Mouse (Mus musculus) adipocyte (in vitro differentiated cells): ENCODE results near the gene Nudt22.
A peak's percentile ranks its signal among the peaks of the same experiment; 100 is the strongest.
"Not testable (repeated sequence)": the region's sequence is repeated elsewhere in the genome, so short reads cannot be mapped to it uniquely, and the experiment has no call there.

Experiments
- DNase-seq: peaks from one replicate; pipeline ENCODE4 v3.0.0-alpha.2; 2016; ENCODE audit warnings: low spot score

Nudt22 gene

GRCm38 (mm10) chr19:6995255-6995991 is 494 bp downstream of the Nudt22 start:
- DNase-seq = no peak

DNA sequence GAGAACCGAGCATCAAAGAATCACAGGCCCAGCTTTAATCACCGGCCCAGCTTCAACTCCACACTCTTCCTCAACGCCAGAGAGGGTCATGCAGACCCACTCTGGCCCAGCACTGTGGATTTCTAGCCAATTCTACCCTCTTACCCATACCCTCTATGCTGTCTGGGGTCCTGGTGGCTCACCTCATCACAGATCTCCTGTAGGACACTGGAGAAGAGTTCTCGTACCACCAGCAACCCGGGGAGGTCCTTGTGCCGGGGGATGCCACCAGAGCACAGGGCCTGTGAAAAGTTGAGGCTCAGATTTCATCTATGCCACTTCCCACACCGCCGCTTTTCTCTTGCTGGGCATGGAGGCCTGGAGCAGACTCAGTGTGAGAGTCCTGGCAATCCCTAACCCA is 1.4 kb downstream of the Nudt22 start:
- DNase-seq = no peak

- DNase-seq = no peak
These were observed 1.9 kb downstream of the Nudt22 start for GRCm38 (mm10) chr19:6994002-6994401.

GRCm38 (mm10) chr19:6993011-6993770 is 2.7 kb downstream of the Nudt22 start:
- no peak for DNase-seq

GRCm38 (mm10) chr19:6992011-6992858 is 3.7 kb downstream of the Nudt22 start, which contains the start of gene Dnajc4:
TSS of gene Dnajc4 (minus strand) at chr19:6992572.
- DNase-seq = peak; percentile 97

GRCm38 (mm10) chr19:6991166-6991565 is 4.8 kb downstream of the Nudt22 start:
- not testable (repeated sequence) for DNase-seq

DNA sequence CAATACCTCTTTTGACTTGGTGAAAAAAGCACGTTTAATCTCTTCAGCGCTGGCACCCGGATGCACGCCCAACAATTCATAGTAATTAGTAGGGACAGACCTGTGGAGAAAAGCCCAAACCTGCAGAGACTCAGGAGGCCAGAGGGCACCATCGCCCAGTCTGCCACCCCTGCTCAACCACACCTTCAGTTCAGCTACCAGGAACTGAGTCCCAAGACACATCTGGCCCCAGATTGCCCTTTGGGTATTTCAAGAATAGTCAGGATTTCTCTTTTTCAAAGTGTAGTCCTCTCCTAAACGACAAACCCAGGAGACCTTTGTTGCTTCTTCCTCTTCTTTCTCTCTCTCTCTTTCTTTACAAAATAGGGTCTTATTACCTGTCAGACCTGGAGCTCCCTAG is 5.2 kb downstream of the Nudt22 start:
- no peak for DNase-seq

DNA sequence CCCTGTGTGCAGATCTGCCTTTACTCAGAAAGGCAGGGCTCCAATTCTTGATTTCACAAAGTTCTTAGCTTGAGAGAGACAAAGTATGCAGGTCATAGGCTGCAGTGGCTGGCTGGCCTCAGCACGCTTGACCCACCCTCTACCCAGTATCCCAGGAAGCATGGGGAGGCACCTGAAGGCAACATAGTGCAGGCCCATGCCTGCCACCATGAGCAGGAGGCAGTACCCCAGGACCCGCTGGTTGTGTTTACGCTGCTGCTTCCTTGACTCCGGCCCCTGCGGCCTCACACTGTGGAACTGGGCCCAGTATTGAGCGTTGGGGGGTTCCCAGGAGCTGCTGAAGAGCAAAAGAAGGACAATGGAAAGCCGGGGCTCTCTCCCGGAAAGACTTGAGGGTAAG is 6.7 kb downstream of the Nudt22 start:
- peak; percentile 79 for DNase-seq

GRCm38 (mm10) chr19:6987904-6988285 is 8.0 kb downstream of the Nudt22 start:
- DNase-seq = peak; percentile 56

DNA sequence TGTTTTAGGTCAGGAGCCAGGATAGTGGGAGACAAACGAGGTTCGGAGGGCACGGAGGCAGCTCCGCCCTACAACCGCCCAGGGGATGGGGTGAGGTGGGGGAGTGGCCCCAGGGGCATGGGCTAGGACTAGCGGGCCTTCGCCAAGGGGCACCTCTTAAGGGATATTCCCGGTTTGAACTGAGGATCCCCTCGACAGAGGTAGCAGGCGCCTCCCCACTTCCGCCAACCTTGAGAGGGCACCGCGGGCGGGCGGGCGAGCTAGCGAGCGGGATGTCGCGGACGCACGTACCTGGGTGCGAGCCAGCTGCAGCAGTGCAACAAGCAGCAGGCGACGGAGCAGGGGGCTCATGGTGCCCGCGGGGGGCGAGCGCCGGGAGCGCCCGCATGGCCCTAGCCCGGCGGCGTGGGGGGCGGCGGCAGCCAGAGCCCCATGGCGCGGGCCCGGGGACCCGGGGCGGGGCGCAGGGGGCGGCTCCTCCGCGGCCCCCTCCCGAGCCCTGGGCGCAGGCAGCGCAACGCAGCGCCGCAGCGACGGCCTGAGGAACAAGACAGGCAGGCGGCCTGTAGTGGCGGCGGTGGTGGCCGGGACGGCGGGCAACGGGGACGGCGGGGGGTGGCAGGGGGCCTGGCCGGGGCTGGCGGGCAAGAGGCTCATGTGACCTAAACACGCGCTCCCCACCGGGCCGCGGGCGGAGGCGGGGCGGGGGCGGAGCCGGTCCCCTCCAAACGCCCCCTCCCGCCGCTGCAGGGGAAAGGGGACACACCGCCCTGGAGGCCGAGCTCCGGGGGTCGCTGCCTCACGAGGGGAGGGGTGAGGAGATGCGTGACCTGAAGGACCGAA is 8.6 kb downstream of the Nudt22 start, which contains the start of gene Vegfb:
Gene Vegfb, minus strand, starts transcription at position 591 of the 843 bp plus-strand sequence.
- DNase-seq = peak; percentile 72

- DNase-seq = no peak
These were observed 9.8 kb downstream of the Nudt22 start for GRCm38 (mm10) chr19:6985951-6986708.

- no peak for DNase-seq
These were observed 10.6 kb downstream of the Nudt22 start for GRCm38 (mm10) chr19:6985300-6985699.

DNA sequence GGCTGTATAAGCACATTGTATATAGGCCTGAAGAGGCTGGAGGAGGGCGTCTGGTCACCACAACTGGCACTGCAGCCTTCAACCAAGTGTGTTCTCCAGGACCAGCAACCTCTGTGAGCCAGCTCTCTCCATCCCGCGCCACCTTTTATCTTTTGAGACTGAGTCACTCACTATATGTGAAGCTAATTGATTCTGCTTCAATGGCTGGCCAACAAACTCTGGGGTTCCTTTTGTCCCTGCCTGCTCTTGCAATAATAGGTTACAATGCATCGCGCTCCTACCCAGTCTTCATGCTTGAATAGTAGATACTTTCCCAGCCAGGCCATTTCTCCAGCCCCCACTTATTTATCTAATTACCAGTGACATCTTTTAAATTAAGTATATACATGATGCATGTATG is 12.3 kb downstream of the Nudt22 start:
- DNase-seq = no peak

DNA sequence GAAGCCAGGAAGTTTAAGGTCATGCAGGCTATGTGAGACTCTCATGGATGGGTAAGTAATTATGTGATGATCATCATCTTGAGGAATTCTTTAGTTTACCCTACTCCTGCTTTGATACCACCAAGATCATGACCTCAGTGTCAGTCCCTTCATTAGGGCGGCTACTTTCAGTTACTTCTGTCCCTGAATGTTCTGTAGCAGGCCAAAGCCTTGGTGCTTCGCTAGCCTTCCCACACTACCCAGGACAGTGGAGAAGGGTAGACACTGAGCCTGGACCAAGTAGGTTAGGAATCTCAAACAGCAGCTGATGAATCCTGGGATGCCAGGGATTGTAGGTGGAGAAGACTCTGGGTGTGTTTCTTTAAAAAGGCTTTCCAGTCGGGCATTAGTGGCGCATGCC is 14.5 kb downstream of the Nudt22 start:
- no peak for DNase-seq

DNA sequence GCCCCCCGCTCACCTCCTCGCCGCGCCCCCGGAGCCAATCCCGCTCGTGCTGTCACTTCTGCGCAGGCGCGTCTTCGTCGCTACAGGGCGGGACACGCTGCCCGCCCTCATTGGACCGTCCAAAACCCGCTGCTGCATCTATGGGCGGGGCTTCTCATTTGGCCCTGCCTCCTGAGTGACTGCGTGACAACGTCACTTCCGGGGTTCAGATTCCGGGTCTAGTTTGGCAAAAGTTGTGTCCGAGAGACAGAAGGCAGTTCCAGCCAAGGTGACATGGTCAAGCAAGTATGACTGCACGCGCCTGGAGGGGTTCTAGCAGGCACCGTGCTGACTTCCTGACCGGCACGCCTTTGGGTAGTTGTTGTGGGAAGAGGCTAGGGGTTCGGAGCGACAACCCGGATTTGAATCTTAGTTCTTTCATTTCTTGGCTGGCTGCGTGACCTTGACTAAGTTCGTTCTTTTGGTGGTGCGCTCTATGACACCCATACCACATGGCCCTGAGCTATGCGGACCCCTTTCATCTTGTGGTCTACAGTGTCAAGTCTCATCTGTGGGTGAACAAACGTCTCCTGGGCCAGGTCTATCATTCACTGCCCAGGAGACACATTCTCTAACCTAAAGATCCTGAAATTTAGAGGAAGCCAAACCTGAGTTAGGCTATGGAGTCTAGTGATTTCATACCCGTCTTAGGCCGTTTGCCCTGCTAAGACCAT is 15.4 kb downstream of the Nudt22 start, which contains the start of gene Fkbp2:
Gene Fkbp2, minus strand, starts transcription at position 121 of the 713 bp plus-strand sequence.
- DNase-seq = peak; percentile 100

DNA sequence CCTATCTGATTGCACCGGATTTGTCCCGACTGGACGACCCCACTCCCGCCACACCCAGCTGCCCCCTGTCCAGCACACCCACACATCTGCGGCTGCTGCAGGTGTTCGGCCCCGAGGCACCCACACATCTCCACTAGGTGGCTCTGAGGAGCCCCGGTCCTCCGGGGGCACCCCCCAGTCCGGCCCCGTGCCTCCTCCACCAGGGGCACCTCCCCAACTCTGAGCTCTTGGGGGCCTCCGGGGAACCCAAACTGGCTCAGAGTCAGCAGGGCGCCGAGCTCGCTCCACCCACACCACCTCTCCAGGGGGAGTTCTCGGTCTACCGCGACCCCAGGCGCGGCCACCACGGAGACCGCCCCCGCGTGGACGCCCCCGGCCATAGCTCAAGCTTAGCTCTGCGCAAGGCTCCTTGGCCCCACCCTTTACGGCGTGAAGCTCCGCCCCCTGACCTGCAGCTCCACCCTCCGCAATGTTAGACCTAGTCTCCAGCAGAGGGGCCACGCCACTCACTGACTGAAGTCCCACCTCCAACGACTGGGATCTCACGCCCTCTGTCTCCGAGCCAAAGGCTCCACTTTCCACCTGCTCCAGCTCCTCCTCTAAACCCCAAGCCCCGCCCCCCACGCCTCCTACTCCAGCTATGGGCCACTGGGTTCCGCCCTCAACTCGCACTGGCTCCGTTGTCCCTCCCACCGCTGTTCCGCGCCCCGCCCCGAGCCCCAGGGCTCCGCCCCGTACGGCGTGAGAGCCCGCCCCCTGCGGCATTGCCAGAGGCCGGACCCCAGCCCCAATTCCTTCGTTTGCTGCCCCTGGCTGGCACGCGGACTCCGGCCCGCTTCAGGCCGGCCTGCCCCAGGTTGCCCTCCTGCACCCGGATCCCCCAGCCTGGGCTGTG is 16.2 kb downstream of the Nudt22 start:
- peak; percentile 100 for DNase-seq

- DNase-seq = peak; percentile 84
These were observed 16.9 kb downstream of the Nudt22 start for GRCm38 (mm10) chr19:6979001-6979479.

GRCm38 (mm10) chr19:6978639-6978974 is 17.3 kb downstream of the Nudt22 start:
- no peak for DNase-seq
